Mouse (Mus musculus): ENCODE data around the gene Ppfia1.

Gene Ppfia1

DNA sequence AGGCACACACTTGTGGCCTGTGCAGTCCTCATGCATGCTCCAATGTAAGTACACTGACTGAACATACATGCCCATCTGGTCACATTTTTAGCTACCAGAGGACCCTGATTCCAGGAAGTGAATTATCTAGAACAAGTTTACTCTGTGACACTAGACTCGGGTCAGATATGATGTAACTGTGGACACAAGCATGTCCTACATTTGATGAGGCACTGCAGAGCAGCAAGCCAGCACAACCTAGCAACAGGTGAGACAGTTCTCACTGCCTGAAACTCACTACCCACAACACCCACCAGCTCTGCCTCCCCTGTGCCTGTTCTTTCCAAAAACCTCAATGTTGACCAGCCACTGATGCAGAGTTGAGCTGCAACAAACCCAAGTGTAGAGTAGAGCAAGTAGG is 2.7 kb downstream of the Ppfia1 start:
- in situ Hi-C loops (cut with MboI; ENCODE audit: low sequenced_read_pairs), result no loop called here

DNA sequence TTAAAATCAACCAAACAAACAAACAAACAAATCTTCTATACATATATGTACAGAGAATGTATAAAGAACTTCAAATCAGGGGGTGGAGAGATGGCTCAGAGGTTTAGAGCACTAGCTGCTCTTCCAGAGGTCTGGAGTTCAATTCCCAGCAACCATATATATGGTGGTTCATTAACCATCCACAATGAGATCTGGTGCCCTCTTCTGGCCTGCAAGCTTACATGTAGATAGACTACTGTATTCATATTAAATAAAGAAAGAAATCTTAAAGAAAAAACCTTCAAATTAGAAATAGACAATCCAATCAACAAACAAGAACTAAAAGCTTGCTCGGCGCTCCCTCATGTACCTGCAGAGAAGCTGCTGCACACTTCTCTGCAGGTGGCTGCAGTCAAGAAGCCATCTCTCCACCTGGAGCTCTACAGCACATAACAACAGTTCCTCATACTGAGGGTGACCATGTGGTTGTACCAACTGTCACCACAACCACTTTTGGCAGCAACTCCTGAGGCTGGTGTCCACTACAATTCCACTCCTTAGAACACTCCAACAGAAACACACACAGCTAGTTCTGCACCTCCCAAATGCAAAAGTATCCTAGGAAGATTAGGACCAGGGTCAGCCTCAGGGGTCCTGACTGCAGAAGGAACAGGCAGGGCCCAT is 3.5 kb downstream of the Ppfia1 start:
- in situ Hi-C loops (cut with MboI; ENCODE audit: low sequenced_read_pairs), result no loop called here

DNA sequence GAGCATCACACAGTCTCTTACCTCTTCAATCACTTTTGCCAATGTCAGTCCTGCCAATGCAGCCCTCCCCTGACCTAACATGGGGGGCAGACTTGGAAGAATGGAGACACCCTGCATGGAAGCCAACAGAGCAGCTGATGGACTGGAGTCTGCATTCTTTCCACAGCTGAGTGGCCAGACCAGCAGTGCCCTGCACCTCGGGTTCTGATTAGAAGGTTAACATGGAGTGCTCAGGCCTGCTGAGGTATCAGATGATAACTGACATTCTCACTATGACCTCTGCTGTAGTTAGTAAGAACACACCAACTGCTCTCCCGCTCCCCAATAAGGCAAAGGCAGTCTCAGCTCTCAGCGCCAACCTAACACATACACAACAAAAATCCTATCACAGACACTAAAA is 8.3 kb downstream of the Ppfia1 start:
- in situ Hi-C loops (cut with MboI; ENCODE audit: low sequenced_read_pairs), result no loop called here

DNA sequence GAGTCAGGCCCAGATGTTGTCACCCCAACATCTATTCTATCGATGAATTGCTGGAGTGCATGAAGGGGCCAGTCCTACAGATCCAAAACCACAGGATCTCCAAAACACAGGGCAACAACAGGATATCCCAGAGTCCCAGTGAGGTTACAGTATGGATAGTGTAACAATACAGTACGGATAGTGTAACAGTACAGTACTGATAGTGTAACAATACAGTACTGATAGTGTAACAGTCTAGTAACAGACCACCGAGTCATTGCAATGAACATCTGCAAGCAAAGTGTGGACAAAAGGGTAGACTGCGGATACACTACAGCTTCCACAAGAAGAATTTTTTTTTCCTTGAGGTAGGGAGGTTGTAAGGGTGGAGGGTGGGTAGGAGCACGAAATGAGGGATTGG is 12.2 kb downstream of the Ppfia1 start:
- in situ Hi-C loops (cut with MboI; ENCODE audit: low sequenced_read_pairs), result no loop called here

- in situ Hi-C loops (cut with MboI; ENCODE audit: low sequenced_read_pairs), result no loop called here
These were observed 14.4 kb downstream of the Ppfia1 start for GRCm38 (mm10) chr7:144539146-144539545.

DNA sequence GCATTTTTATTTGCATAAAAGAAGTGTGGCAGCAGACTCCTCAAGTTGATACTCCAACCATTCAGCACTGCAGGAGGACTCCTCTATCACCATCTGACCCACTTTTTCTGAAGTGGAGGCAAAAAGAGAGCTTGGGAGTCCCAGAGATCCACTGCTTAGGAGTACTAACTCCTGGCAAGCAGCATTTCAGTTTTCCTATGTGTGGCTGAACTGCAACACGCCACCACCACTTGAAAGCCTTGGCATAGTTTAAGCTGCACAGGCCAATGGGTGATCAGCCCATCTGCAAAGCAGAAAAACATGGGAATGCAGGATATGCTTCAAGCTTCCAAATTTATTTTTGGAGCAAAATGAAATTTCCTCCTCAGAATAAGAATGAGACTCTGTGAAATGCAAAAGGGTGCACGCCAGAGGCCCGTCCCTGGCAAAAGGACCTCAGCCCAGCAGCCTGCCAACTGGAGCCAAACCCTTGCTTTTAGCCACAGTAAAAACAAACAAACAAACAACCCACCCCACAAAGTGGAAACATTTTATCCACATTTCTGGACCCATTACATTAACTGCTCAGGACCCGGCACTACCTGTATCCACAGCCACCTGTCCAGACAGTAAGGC is 15.4 kb downstream of the Ppfia1 start:
- in situ Hi-C loops (cut with MboI; ENCODE audit: low sequenced_read_pairs), result no loop called here

DNA sequence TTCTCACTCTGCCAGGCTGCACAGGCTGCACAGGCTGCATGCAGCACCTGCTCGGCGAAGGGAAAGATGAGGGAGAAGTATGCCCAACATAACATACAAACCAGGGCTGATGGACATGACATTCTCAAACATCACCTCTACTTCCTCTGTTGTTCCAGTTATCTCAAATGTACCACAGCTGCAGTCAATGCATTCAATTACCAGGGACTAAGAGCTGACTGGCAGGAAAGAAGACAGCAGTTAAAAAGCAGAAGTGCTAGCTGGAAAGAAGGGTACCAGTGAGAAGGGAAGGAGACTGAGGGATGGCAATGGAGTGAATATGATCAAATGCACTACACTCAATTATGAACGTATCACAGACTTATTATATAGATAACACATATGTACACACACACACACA is 17.2 kb downstream of the Ppfia1 start:
- in situ Hi-C loops (cut with MboI; ENCODE audit: low sequenced_read_pairs), result no loop called here

DNA sequence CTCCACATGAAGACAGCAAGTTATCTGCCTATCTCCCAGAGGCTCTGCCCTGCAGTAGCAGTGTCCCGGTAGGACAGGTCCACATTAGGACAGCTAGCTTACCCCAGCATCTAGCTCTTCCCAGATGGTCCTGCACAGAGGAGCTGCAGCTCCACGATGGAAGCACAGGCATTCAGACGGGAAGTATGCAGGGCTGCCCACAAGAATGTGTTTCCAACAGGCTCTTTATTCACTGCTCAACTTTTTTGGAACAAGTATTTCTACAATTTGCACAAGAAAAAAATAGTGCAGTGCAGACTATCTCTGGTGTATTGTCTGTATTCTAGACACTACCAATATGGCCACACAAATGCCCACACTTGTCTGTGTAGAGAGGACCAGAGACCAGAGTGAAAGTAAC is 18.8 kb downstream of the Ppfia1 start:
- in situ Hi-C loops (cut with MboI; ENCODE audit: low sequenced_read_pairs), result no loop called here

DNA sequence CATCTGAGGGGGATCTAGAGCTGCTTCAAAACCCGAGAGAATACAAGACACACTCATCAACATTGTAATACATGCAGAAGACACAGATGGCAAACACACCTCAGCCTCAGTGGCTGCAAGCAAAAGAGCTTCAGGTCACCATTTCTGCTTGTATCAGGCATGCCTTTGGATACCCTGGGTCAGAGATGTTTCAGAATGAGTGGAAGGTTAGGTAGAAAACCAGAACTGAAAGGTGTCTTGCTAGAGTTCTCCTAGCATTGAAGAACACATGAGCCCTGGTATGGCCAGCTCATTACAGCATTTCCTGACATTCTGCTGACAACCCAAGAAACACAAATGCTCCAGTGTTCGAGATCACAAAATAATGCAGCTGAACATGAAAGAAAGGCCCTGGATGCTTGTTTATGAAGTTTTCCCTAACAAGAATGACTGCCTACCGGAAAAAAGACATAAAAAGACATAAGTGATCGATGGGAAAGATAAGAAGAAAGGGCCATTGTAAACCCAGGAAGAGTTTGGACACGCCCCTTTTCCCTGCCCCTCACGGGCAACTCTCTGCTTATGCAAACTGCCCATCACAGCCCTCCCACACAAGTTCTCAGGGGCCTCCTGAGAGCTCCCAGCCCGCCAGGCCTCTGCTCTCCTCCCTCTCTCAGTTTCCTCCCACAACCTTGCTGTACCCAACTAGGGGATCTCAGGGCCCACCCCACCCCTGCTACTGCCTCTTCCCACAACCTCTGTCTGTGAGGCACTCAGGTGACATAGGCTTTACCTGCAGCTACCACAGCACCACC is 21.7 kb downstream of the Ppfia1 start:
- in situ Hi-C loops (cut with MboI; ENCODE audit: low sequenced_read_pairs), result no loop called here

GRCm38 (mm10) chr7:144529851-144530250 is 23.7 kb downstream of the Ppfia1 start:
- in situ Hi-C loops (cut with MboI; ENCODE audit: low sequenced_read_pairs), result no loop called here

GRCm38 (mm10) chr7:144527723-144528221 is 25.8 kb downstream of the Ppfia1 start:
- in situ Hi-C loops (cut with MboI; ENCODE audit: low sequenced_read_pairs), result no loop called here

DNA sequence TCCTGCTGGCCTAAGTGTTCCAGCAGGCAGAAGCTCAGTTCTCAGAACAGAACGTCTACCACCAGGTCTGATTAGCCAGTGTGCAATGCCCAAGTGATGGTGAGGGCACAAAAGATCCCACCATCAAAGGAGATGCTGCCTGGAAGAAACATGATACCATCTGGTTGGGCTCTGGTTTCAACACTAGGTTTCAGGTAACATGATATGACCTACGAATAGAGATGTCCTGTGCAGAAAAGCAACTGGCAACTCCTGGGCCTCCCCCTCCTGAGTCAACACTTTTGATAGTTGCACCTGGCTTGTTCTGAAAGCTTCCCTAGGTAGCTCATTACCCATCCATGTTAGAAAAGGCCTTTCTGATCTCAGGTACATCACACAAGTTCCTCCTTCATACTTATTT is 26.9 kb downstream of the Ppfia1 start:
- in situ Hi-C loops (cut with MboI; ENCODE audit: low sequenced_read_pairs), result no loop called here

DNA sequence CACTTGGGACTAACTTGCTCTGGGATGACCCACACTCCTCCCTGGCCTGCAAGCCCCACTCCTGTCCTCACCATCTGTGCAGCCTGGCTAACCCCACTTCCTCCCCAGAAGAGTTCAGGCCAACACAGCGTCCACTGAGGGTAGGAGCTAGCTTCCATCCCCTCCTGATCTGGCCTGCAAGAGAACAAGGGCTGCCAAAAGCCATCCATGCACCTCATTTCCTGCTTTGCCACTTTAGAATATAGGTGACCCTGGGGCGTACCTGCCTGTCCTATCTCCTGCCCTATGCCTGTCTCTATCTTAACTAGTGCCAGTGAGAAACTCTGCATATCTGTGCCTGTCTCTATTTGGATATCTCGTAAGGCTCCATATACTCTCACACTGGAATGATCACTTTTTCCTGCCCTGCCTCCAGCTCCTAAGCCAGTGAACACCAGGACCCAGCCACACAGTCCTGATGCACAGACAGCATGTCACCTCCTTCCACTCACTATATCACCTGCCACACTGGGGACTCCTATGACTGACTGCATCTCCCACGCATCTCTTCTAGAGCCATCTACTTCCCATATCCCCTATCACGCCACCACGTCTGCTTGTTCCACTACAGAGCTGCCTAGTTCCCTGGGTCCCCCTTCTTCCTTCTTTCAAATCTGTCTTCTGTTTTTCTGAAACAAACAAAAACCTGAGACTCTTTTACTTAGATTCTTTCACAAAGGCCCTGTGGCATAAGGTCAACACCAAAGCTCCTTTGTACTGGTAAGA is 28.9 kb downstream of the Ppfia1 start:
- in situ Hi-C loops (cut with MboI; ENCODE audit: low sequenced_read_pairs), result no loop called here

DNA sequence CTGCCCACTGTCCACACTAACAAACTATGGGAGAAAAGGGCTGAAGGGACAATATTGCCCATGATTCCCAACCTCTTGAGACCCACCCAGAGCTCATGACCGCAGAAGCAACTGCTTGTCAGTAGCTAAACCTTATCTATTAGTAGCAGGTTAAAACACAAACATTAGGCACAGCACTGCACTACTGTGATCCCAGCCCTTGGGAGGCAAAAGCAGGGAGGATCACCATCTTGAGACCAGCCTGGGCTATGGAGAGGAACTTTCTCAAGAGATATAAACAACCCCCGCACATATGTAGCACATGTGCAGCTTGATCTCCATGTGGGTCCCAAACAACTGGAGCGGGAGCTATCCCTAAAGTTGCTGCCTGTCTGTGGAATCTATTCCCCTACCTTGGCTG is 30.1 kb downstream of the Ppfia1 start:
- in situ Hi-C loops (cut with MboI; ENCODE audit: low sequenced_read_pairs), result no loop called here

GRCm38 (mm10) chr7:144521927-144522326 is 31.6 kb downstream of the Ppfia1 start:
- in situ Hi-C loops (cut with MboI; ENCODE audit: low sequenced_read_pairs), result no loop called here

GRCm38 (mm10) chr7:144519852-144520251 is 33.7 kb downstream of the Ppfia1 start:
- in situ Hi-C loops (cut with MboI; ENCODE audit: low sequenced_read_pairs), result no loop called here

- in situ Hi-C loops (cut with MboI; ENCODE audit: low sequenced_read_pairs), result no loop called here
These were observed 36.8 kb downstream of the Ppfia1 start for GRCm38 (mm10) chr7:144516711-144517110.

GRCm38 (mm10) chr7:144509090-144509489 is 44.4 kb downstream of the Ppfia1 start:
- in situ Hi-C loops (cut with MboI; ENCODE audit: low sequenced_read_pairs), result no loop called here

DNA sequence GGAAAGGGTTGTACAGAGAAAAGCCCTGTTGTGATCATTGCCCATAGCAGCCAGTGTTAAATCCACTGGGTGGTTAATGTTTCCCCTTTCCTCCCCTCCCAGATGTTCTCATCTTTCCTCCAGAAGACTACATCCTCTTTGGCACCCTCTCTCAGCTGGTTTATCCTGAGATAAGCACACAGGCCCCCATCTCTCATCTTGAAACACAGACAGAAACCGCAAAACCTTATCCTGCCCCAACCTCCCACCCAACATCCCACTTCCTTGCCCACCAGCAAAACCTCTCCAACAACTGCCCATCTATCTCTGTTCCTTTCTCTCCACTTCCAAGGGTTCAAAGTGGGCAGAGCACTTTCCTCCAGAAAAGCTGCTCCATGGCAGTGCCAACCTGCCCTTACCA is 46.7 kb downstream of the Ppfia1 start:
- in situ Hi-C loops (cut with MboI; ENCODE audit: low sequenced_read_pairs), result no loop called here

GRCm38 (mm10) chr7:144503959-144504358 is 49.6 kb downstream of the Ppfia1 start:
- in situ Hi-C loops (cut with MboI; ENCODE audit: low sequenced_read_pairs), result no loop called here

- in situ Hi-C loops (cut with MboI; ENCODE audit: low sequenced_read_pairs), result no loop called here
These were observed 60.6 kb downstream of the Ppfia1 start for GRCm38 (mm10) chr7:144492931-144493330.

Measured in CH12F3 (cell line).